Mouse (Mus musculus): Measurements from ENCODE around the gene Atat1. TPM values are rescaled to one million over a fixed set of nuclear protein-coding genes. Genes with fewer than 3 reads are reported as not detected.
"Not testable (repeated sequence)": the region's sequence is repeated elsewhere in the genome, so short reads cannot be mapped to it uniquely, and the experiment has no call there.

Gene Atat1
- polyA plus RNA-seq, 1 experiment from 2014 or later, result 128 TPM

- 87% methylated on average over 14 of the region's 14 CpGs for WGBS
- H3K4me2 ChIP-seq (ENCODE audit: low read depth, severe bottlenecking); H3K36me3 ChIP-seq (ENCODE audit: control insufficient read depth, insufficient read depth, low read length); H3K4me1 ChIP-seq (ENCODE audit: control insufficient read depth, insufficient read depth, low read length); ATAC-seq (ENCODE audit: insufficient number of reproducible peaks, low FRiP score, low TSS enrichment, low read depth); DNase-seq (ENCODE audit: low spot score); H3K27me3 ChIP-seq (ENCODE audit: control insufficient read depth, insufficient read depth, low read length); H3K27ac ChIP-seq (replicated peaks; ENCODE audit: low read depth, low read length); H3K4me3 ChIP-seq (ENCODE audit: low read depth, low read length); H3K9ac ChIP-seq (ENCODE audit: low read length); H3K9me3 ChIP-seq (ENCODE audit: control insufficient read depth, low read length): not testable (repeated sequence)
These were observed 25.9 kb upstream of the Atat1 start for GRCm38 (mm10) chr17:35935763-35936162.

- no peaks in the 10 kb centered on the region for H3K9me3 ChIP-seq (ENCODE audit: control insufficient read depth, low read length)
- WGBS, result 91% methylated on average over 4 of the region's 4 CpGs
- DNase-seq (ENCODE audit: low spot score), result no peak
These were observed 22.7 kb upstream of the Atat1 start for GRCm38 (mm10) chr17:35932608-35933007.

GRCm38 (mm10) chr17:35930627-35931026, 20.8 kb upstream of the Atat1 start:
- H3K9ac ChIP-seq (ENCODE audit: low read length), result no peak overlapping the region
- ATAC-seq (ENCODE audit: insufficient number of reproducible peaks, low FRiP score, low TSS enrichment, low read depth), result no peak
- H3K36me3 ChIP-seq (ENCODE audit: control insufficient read depth, insufficient read depth, low read length), result peaks cover 30% of the 10 kb centered on the region
- 92% methylated on average over 12 of the region's 12 CpGs for WGBS
- no peak for DNase-seq (ENCODE audit: low spot score)
- H3K4me1 ChIP-seq (ENCODE audit: control insufficient read depth, insufficient read depth, low read length), result no peaks in the 10 kb centered on the region
- H3K27me3 ChIP-seq (ENCODE audit: control insufficient read depth, insufficient read depth, low read length), result no peaks in the 10 kb centered on the region
- no peak overlapping the region for H3K4me3 ChIP-seq (ENCODE audit: low read depth, low read length)
- H3K9me3 ChIP-seq (ENCODE audit: control insufficient read depth, low read length), result no peaks in the 10 kb centered on the region
- H3K4me2 ChIP-seq (ENCODE audit: low read depth, severe bottlenecking), result no peak overlapping the region
- no peak overlapping the region for H3K27ac ChIP-seq (replicated peaks; ENCODE audit: low read depth, low read length)

More at GRCm38 (mm10) chr17:35932608-35933007, 22.7 kb upstream of the Atat1 start:
- no peak overlapping the region for H3K4me3 ChIP-seq (ENCODE audit: low read depth, low read length)
- H3K9ac ChIP-seq (ENCODE audit: low read length), result no peak overlapping the region
- ATAC-seq (ENCODE audit: insufficient number of reproducible peaks, low FRiP score, low TSS enrichment, low read depth), result no peak
- peaks cover 23% of the 10 kb centered on the region for H3K36me3 ChIP-seq (ENCODE audit: control insufficient read depth, insufficient read depth, low read length)
- no peaks in the 10 kb centered on the region for H3K4me1 ChIP-seq (ENCODE audit: control insufficient read depth, insufficient read depth, low read length)
- H3K27ac ChIP-seq (replicated peaks; ENCODE audit: low read depth, low read length), result no peak overlapping the region
- no peak overlapping the region for H3K4me2 ChIP-seq (ENCODE audit: low read depth, severe bottlenecking)
- H3K27me3 ChIP-seq (ENCODE audit: control insufficient read depth, insufficient read depth, low read length), result no peaks in the 10 kb centered on the region

GRCm38 (mm10) chr17:35929534-35929933, 19.7 kb upstream of the Atat1 start:
- H3K27me3 ChIP-seq (ENCODE audit: control insufficient read depth, insufficient read depth, low read length), result no peaks in the 10 kb centered on the region
- no peak overlapping the region for H3K4me3 ChIP-seq (ENCODE audit: low read depth, low read length)
- H3K9ac ChIP-seq (ENCODE audit: low read length), result no peak overlapping the region
- ATAC-seq (ENCODE audit: insufficient number of reproducible peaks, low FRiP score, low TSS enrichment, low read depth) (no peak), DNase-seq (ENCODE audit: low spot score) (no peak)
- H3K36me3 ChIP-seq (ENCODE audit: control insufficient read depth, insufficient read depth, low read length), result peaks cover 33% of the 10 kb centered on the region
- H3K4me2 ChIP-seq (ENCODE audit: low read depth, severe bottlenecking), result no peak overlapping the region
- no peaks in the 10 kb centered on the region for H3K4me1 ChIP-seq (ENCODE audit: control insufficient read depth, insufficient read depth, low read length)
- no peak overlapping the region for H3K27ac ChIP-seq (replicated peaks; ENCODE audit: low read depth, low read length)
- no peaks in the 10 kb centered on the region for H3K9me3 ChIP-seq (ENCODE audit: control insufficient read depth, low read length)
- 100% methylated on average over 2 of the region's 2 CpGs for WGBS

GRCm38 (mm10) chr17:35927471-35927870, 17.6 kb upstream of the Atat1 start:
- no peaks in the 10 kb centered on the region for H3K4me1 ChIP-seq (ENCODE audit: control insufficient read depth, insufficient read depth, low read length)
- H3K27me3 ChIP-seq (ENCODE audit: control insufficient read depth, insufficient read depth, low read length), result no peaks in the 10 kb centered on the region
- no peak overlapping the region for H3K4me3 ChIP-seq (ENCODE audit: low read depth, low read length)
- no peaks in the 10 kb centered on the region for H3K9me3 ChIP-seq (ENCODE audit: control insufficient read depth, low read length)
- ATAC-seq (ENCODE audit: insufficient number of reproducible peaks, low FRiP score, low TSS enrichment, low read depth) (no peak), DNase-seq (ENCODE audit: low spot score) (no peak)
- no peak overlapping the region for H3K27ac ChIP-seq (replicated peaks; ENCODE audit: low read depth, low read length)
- WGBS, result 89% methylated on average over 1 of the region's 1 CpGs
- H3K9ac ChIP-seq (ENCODE audit: low read length), result no peak overlapping the region
- peaks cover 39% of the 10 kb centered on the region for H3K36me3 ChIP-seq (ENCODE audit: control insufficient read depth, insufficient read depth, low read length)
- H3K4me2 ChIP-seq (ENCODE audit: low read depth, severe bottlenecking), result no peak overlapping the region

- 0 out of 2 replicates have a peak, but pooled peaks cover 4% of the 10 kb centered on the region for H3K4me1 ChIP-seq (ENCODE audit: control insufficient read depth, insufficient read depth, low read length)
- no peaks in the 10 kb centered on the region for H3K27me3 ChIP-seq (ENCODE audit: control insufficient read depth, insufficient read depth, low read length)
- no peak overlapping the region for H3K4me3 ChIP-seq (ENCODE audit: low read depth, low read length)
- ATAC-seq (ENCODE audit: insufficient number of reproducible peaks, low FRiP score, low TSS enrichment, low read depth), result no peak
- no peak overlapping the region for H3K27ac ChIP-seq (replicated peaks; ENCODE audit: low read depth, low read length)
- H3K4me2 ChIP-seq (ENCODE audit: low read depth, severe bottlenecking), result no peak overlapping the region
- no peak for DNase-seq (ENCODE audit: low spot score)
- H3K9ac ChIP-seq (ENCODE audit: low read length), result no peak overlapping the region
- WGBS, result 93% methylated on average over 4 of the region's 4 CpGs
- peaks cover 23% of the 10 kb centered on the region for H3K36me3 ChIP-seq (ENCODE audit: control insufficient read depth, insufficient read depth, low read length)
- H3K9me3 ChIP-seq (ENCODE audit: control insufficient read depth, low read length), result no peaks in the 10 kb centered on the region
These were observed 13.4 kb upstream of the Atat1 start for GRCm38 (mm10) chr17:35923281-35923680.

DNA sequence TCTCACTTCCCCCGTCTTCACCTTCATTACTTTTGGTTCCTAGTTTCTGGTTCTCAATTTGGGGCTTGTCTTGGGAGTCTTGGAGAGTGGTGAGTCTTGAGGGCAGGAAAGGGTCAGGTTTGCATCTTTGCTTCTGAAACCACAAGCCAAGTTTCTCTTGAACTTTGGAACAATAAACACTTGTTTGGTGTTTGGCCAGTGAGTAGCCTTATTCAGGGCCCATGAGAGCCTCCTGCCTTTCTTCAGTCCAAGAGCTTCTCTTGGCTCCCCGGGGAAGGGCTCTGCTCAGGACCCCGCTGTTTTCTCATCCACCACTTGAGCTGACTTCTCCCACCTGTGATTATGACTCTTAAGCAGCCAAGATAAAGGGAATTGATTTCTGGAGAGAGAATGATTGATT, 12.7 kb upstream of the Atat1 start:
- no peak for ATAC-seq (ENCODE audit: insufficient number of reproducible peaks, low FRiP score, low TSS enrichment, low read depth)
- no peak overlapping the region for H3K9ac ChIP-seq (ENCODE audit: low read length)

GRCm38 (mm10) chr17:35921710-35922109, 11.8 kb upstream of the Atat1 start:
- H3K27ac ChIP-seq (replicated peaks; ENCODE audit: low read depth, low read length), result no peak overlapping the region
- 94% methylated on average over 4 of the region's 4 CpGs for WGBS
- H3K4me2 ChIP-seq (ENCODE audit: low read depth, severe bottlenecking), result no peak overlapping the region
- no peak for DNase-seq (ENCODE audit: low spot score)
- peaks cover 15% of the 10 kb centered on the region for H3K36me3 ChIP-seq (ENCODE audit: control insufficient read depth, insufficient read depth, low read length)
- H3K27me3 ChIP-seq (ENCODE audit: control insufficient read depth, insufficient read depth, low read length), result no peaks in the 10 kb centered on the region
- H3K9ac ChIP-seq (ENCODE audit: low read length), result no peak overlapping the region
- no peaks in the 10 kb centered on the region for H3K9me3 ChIP-seq (ENCODE audit: control insufficient read depth, low read length)
- H3K4me1 ChIP-seq (ENCODE audit: control insufficient read depth, insufficient read depth, low read length), result 0 out of 2 replicates have a peak, but pooled peaks cover 4% of the 10 kb centered on the region
- H3K4me3 ChIP-seq (ENCODE audit: low read depth, low read length), result no peak overlapping the region
- no peak for ATAC-seq (ENCODE audit: insufficient number of reproducible peaks, low FRiP score, low TSS enrichment, low read depth)

More for the DNA sequence above, 12.7 kb upstream of the Atat1 start:
- H3K4me2 ChIP-seq (ENCODE audit: low read depth, severe bottlenecking), result no peak overlapping the region
- 93% methylated on average over 3 of the region's 3 CpGs for WGBS
- no peaks in the 10 kb centered on the region for H3K9me3 ChIP-seq (ENCODE audit: control insufficient read depth, low read length)
- no peak overlapping the region for H3K27ac ChIP-seq (replicated peaks; ENCODE audit: low read depth, low read length)
- H3K36me3 ChIP-seq (ENCODE audit: control insufficient read depth, insufficient read depth, low read length), result peaks cover 15% of the 10 kb centered on the region
- H3K4me1 ChIP-seq (ENCODE audit: control insufficient read depth, insufficient read depth, low read length), result 0 out of 2 replicates have a peak, but pooled peaks cover 4% of the 10 kb centered on the region
- no peak overlapping the region for H3K4me3 ChIP-seq (ENCODE audit: low read depth, low read length)
- no peaks in the 10 kb centered on the region for H3K27me3 ChIP-seq (ENCODE audit: control insufficient read depth, insufficient read depth, low read length)
- DNase-seq (ENCODE audit: low spot score), result no peak

All from limb, embryonic 11.5 days (tissue).